Mouse (Mus musculus) splenic B cell, adult 2 months (primary cell): Measurements from ENCODE around the gene Clic4.

Experiments used
- DNase-seq: peaks from one replicate; pipeline ENCODE4 v3.0.0-alpha.2; 2011; ENCODE audit warnings: low read depth, low spot score
- H3K27me3 ChIP-seq: 2 replicates; pipeline ENCODE4 v1.6.1; 2012; ENCODE audit warnings: mild to moderate bottlenecking, low read length, moderate library complexity, mixed read lengths; ENCODE audit not compliant: control insufficient read depth, poor library complexity, insufficient read depth, severe bottlenecking
- H3K36me3 ChIP-seq: 2 replicates; pipeline ENCODE4 v1.6.1; 2012; ENCODE audit warnings: mild to moderate bottlenecking, low read length, moderate library complexity, mixed read lengths; ENCODE audit not compliant: control insufficient read depth, poor library complexity, insufficient read depth, severe bottlenecking

Clic4 gene

DNA sequence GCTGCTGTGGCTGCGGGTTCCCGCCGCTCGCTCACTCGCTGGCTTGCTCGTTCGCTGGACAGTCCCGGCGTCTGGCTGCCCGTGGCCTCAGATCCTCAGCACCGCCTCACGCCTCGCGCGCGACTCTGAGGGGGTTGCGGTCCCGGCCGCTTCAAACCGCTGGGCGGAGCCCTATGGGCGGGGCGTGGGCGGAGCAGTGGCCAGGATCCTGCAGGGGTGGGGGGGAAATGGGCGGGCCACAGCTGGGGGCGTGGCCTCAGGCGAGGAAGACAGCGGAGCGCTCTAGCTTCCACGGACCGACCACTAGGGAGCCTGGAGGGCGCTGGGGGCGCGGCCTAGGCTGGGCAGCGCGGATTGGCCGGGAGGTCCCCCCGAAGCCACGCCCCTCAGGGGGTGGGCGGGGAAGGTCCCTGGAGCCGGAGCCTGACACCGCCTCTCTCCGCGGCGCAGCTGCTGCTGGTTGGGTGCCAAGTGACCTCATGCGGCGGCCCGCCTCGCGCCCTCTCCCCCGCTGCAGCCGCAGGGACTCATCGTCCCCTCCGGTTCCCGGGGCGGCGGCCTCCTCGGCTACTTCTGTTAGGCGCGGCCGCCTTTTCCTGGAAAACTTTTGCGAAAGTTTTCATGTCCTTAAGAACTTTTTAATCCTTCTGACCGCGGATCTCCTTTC is at the start of gene Clic4:
Gene Clic4, minus strand, starts transcription at position 175 of the 667 bp plus-strand sequence.
- Histone ChIP-seq H3K27me3 (no peaks in the 10 kb centered on the region), H3K36me3 (no peaks in the 10 kb centered on the region)
- DNase-seq: peak; percentile 100

DNA sequence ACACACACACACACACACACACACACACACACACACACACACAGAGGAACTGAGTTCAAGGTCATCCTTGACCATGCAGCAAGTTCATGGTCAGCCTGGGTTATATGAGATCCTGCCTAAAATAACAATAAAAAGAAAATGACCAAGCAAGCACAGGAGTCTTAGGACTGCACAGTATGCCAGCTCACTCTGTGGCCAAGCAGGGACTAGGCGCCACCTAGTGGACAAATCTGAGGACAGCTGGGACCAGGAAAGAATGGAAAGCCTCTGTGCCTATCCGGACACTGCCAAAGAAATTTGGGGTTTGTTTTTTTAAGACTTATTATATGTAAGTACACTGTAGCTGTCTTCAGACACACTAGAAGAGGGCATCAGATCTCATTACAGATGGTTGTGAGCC is 45.4 kb upstream of the Clic4 start:
- H3K36me3 ChIP-seq: peaks cover 12% of the 10 kb centered on the region; the same call in 1 of the 2 replicates
- peak; percentile 89 for DNase-seq

DNA sequence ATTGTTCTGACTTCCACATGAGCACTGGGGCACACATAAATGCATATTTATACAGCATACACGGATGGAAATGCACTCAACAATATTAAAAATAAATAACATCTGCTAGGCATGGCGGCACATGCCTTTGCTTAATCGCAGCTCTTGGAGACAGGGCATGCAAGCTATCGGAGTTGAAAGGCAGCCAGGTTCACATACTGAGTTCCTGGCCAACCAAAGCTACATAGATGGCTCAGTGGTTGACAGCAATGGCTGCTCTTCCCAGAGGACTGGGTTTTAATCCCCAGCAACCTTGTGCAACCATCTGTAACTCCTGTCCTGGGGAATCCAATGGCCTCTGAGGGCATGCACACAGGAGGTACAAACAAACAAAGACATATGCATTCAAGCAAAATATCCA is 44.9 kb upstream of the Clic4 start:
- DNase-seq: no peak
- Histone ChIP-seq H3K36me3 (peaks cover 12% of the 10 kb centered on the region; the same call in 1 of the 2 replicates), H3K27me3 (no peaks in the 10 kb centered on the region)

More for the DNA sequence above, 45.4 kb upstream of the Clic4 start:
- H3K27me3 ChIP-seq: no peaks in the 10 kb centered on the region

DNA sequence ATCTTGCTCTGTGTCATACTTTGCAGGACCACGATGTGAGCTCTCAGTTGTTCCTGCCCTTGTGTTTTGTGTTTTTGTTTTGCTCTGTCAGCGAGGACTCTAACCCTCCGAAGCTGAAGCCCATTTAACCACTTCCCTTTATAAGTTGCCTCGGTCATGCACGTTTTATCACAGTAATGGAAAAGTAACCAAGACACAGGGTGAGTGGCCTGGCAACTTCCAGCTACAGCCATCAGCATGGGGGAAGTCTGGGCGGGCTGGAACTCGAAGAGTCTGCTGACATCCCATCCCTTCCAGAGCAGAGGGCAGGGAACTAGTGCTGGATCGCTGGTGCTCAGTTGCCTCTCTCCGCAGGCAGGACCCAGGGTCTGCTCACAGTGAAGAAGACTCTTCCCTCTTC is 42.7 kb upstream of the Clic4 start:
- H3K27me3 ChIP-seq: no peaks in the 10 kb centered on the region
- DNase-seq: peak; percentile 43
- H3K36me3 ChIP-seq: peaks cover 3% of the 10 kb centered on the region; the same call in 1 of the 2 replicates

DNA sequence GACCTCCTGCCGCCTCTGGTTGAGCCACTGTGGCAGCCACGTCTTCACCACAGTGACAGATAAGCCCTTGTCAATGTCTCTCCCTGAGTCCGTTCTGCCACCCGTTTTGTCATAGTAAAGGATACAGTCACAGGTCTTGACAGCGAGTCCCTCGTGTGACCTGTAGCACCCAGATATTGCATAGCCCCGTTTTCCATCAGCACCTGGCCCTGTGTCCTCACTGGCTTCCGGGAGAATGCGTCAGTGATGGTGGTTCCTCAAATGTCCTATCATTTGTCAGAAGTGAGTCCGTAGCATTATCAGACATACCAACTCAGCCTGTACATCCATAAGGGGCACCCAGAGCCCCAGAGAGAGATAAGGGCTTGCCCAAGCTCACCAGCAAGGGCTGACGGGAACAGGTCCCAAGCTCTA is 41.8 kb upstream of the Clic4 start:
- peak; percentile 36 for DNase-seq
- H3K36me3 ChIP-seq: peaks cover 3% of the 10 kb centered on the region; the same call in 1 of the 2 replicates
- no peaks in the 10 kb centered on the region for H3K27me3 ChIP-seq

DNA sequence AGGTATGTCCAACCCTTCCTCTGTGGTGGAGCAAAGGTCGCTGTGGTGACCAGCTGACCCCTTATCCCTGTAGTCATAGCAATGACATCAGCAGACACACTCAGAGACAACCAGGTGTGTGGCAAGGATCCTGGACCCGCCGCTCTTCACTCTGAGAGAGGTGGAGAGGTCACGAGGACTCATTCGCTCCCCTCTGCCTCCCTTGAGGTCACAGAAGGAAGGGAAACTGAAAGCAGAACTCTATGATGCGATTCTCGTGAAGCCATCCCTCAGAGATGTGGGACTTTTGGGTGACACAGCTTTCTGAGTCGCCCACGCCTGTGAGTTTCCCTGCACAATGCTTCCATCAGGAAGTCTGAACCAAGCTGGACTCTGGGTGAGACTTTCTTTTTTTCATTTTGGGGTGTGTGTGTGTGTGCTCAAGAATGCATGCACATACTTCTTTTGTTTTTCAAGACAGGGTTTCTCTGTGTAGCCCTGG is 41.2 kb upstream of the Clic4 start:
- H3K36me3 ChIP-seq: peaks cover 3% of the 10 kb centered on the region; the same call in 1 of the 2 replicates
- no peaks in the 10 kb centered on the region for H3K27me3 ChIP-seq
- peak; percentile 94 for DNase-seq

DNA sequence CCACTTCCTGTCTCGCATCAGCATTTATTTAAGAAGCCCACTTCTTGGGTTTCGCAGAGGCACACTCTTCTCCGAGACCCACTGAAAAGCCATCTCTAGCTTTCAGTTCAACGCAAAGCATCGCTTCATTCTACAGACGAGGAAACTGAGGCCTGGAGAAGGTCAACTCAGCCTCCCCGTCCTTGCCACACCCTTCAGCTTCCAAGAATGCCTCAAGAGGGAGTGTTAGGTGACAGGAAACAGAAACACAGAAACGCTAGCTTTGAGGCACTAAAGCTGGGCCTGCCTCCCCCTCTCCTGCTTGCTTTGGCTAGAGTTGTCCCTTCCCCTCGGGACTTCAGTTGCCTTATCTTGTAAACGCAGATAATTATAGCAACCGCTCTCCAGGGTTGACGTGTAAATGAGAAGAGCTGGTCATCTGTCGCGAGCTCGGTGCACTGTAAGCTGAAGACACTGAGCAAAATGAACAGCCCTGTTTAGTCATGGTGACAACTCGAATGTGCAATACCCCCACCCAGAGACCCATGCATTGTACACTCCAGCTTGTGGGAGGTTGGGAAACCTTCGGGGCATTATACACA is 40.6 kb upstream of the Clic4 start:
- Histone ChIP-seq H3K27me3 (no peaks in the 10 kb centered on the region), H3K36me3 (no peaks in the 10 kb centered on the region)
- DNase-seq: peak; percentile 55

DNA sequence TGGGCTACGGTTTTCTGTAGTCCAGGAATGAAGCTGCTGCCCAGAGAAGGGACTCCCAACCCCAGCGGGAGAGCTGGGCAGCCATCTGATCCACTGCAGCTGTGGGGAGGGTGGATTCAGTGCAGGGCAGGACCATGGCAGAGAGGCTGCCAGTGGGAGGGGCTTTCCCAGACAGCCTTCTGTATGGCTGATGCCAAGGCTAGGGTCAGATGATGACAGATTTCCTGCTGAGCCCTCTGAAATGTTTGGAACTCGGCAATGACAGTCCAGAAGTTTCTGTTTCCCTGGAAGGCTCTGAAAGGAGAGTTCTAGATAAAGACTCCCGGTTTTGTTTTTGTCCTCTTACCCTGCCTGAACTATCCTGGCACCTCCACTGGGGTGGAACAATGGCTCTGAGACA is 40.1 kb upstream of the Clic4 start:
- H3K36me3 ChIP-seq: no peaks in the 10 kb centered on the region
- DNase-seq: no peak
- H3K27me3 ChIP-seq: no peaks in the 10 kb centered on the region

DNA sequence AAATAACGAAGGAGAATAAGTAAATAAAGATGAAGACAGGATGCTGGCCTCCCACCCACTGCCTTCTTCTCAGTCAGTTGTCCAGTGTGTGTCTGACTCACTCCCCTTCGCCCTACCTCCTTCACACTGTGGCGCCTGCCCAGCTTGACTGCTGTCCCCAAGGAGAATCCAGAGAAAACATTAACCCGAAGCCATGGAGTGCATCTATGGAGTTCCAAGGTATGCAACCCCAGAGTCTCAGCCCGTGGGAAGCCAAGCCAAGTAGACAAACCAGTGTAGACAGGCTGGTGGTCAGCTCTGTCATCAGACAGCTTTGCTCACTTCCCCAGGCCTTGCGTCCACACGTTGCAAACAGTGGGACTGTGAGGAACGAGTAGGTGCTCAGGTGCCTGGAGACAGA is 37.8 kb upstream of the Clic4 start:
- no peaks in the 10 kb centered on the region for H3K36me3 ChIP-seq
- no peak for DNase-seq
- no peaks in the 10 kb centered on the region for H3K27me3 ChIP-seq

DNA sequence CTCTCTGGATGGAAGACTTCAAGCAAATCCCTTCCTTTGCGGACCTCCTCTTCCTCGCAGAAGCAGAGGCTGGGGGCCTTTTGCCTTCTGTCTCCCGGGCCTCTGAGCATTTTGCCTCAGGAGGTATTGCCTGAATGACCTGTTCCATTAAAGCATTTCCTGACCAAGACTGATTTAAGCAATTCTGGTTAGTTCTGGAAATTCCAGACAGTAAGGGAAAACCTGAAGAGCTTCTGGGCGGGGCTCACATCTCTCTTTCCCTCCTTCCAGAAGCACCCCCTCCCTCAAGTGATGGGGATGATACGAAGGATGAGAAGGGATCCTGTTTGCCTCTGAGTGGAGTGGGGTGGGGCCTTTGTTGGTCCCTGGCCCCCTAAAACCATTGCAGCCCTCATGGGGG is 37.1 kb upstream of the Clic4 start:
- Histone ChIP-seq H3K36me3 (no peaks in the 10 kb centered on the region), H3K27me3 (no peaks in the 10 kb centered on the region)
- no peak for DNase-seq

DNA sequence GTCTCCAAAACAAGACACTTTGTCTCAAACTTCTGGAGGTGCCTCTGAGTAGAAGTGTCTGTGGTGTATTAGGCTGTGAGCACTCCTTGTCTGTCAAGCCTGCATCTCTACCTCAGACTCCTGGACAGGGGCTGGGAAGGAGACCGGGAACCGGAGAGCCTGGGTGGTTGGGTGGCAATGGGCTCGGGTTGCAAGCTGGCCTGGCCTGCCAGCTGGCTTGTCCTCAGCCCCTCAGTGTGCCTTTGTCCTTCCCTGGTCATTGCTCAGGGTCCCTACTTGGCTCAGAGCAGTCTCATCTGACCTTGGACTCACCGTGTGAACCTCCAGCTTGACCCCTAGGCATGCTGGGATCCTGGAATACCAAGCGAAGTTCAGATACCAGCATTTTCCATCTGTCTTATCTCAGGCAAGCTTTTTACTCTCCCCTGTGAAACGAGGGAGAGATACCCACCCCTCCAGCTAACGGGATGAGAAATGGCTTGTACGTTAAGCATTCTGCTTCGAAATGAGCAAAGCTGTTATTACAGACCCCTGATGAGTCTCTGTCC is 36.6 kb upstream of the Clic4 start:
- no peaks in the 10 kb centered on the region for H3K27me3 ChIP-seq
- H3K36me3 ChIP-seq: no peaks in the 10 kb centered on the region
- DNase-seq: no peak

DNA sequence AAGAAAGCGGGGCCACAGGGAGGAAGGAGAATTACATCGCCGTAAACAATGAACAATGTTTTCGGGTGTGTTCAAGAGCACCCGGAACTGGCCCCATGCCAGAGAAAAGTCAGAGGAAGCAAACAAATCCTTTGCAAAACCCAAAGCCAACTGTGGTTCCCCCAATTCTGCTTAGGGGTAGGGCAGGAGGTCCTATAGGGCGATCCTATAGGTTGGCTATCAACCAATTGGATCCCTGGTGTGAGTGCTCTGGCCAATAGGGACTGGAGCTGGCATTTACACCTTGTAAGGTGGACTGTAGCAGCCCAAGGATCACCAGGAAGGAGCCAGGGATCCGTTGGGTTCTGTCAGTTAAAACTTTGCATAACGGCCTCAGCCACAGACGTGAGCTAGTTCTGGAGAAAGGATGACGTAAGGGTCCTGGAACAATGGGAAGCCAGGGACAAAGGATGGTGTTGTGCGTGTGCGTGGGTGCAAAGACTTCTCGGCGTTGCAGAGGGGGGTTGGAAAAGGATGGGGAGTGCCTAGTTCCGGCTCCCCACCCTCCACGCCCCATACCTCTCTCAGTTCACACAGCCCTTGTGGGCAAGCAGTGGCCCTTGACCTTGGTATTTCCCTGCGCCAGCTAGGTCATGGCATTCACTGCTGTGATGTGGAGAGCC is 34.5 kb upstream of the Clic4 start:
- H3K36me3 ChIP-seq: no peaks in the 10 kb centered on the region
- DNase-seq: no peak
- no peaks in the 10 kb centered on the region for H3K27me3 ChIP-seq

DNA sequence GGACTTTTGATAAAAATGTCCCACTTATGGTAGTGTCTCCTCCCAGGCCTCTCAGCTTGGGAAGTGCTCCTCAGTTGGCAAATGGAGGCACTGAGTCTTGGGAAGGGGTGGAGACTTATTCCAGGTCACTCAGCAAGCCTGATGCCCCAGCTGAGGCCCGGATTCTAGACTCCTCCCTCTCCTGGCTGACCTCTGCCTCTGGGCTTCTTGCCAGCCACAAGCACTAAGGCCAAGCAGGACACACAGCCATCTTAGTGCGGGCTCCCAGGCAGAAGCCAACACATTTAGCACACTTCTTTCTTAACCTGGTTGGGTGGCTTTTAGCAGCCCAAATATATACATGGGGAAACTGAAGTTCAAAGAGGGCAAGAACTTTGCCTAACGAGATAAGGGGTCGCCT is 33.9 kb upstream of the Clic4 start:
- Histone ChIP-seq H3K27me3 (no peaks in the 10 kb centered on the region), H3K36me3 (no peaks in the 10 kb centered on the region)
- DNase-seq: no peak

DNA sequence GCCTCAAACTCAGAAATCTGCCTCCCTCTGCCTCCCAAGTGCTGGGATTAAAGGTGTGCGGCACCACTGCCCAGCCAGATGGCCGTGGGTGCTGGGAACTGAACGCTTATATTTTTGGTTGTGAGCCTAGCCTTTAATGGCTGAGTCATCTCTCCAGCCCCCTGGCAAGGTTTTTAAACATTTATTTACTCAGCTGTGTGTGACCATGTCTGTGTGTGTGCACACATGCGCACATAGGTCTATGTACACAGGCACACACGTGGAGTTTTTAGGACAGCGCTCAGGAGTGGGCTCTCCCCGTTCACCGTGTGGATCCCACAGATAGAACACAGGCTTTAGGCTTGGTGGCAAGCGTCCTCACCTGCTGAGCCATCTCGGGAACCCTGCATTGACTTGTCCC is 29.6 kb upstream of the Clic4 start:
- no peaks in the 10 kb centered on the region for H3K36me3 ChIP-seq
- no peaks in the 10 kb centered on the region for H3K27me3 ChIP-seq
- DNase-seq: no peak

DNA sequence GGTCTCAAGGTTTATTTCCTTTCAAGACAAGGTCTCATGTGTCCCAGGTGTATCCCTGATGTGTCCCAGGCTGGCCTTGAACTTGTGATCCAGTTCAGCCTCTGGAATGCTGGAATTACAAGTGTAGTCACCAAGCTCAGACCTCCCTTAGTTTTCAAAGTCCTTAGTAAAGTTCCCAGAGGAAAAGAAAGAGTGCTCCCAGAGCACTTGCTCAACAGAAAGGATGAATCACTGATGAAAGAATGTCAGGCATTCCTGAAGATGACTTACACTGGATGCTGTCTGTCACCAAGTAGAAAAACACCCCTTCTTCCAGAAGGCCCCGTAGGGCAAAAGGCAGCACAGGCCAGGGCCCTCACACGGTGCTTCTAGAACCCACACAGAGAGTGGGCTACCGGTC is 28.6 kb upstream of the Clic4 start:
- Histone ChIP-seq H3K36me3 (no peaks in the 10 kb centered on the region), H3K27me3 (no peaks in the 10 kb centered on the region)
- no peak for DNase-seq
